Mouse (Mus musculus) kidney, adult 8-10 months (tissue): ENCODE results near the gene Wbp4.
"Not testable (repeated sequence)": the region's sequence is repeated elsewhere in the genome, so short reads cannot be mapped to it uniquely, and the experiment has no call there.

Experiments used
- DNase-seq, 2 experiments: peaks; one replicate each; pipeline ENCODE4 v3.0.0; 2022

The Wbp4 gene

GRCm38 (mm10) chr14:79506207-79506606 lies 24.9 kb upstream of the Wbp4 start:
- no peak for DNase-seq

- DNase-seq = no peak
Observed at GRCm38 (mm10) chr14:79504246-79505006, 23.1 kb upstream of the Wbp4 start.

- peak in 1 of 2 experiments; percentile 60 for DNase-seq
Observed at GRCm38 (mm10) chr14:79503371-79504075, 22.2 kb upstream of the Wbp4 start.

- DNase-seq = no peak
Observed at GRCm38 (mm10) chr14:79500756-79501155, 19.4 kb upstream of the Wbp4 start.

- DNase-seq = no peak
Observed at GRCm38 (mm10) chr14:79499326-79499725, 18.0 kb upstream of the Wbp4 start.

GRCm38 (mm10) chr14:79494349-79494748 lies 13.0 kb upstream of the Wbp4 start:
- DNase-seq = no peak

GRCm38 (mm10) chr14:79490246-79490645 lies 8.9 kb upstream of the Wbp4 start:
- DNase-seq = no peak

- peak; percentile 31 to 47 for DNase-seq
Observed at GRCm38 (mm10) chr14:79489150-79489549, 7.8 kb upstream of the Wbp4 start.

- DNase-seq = peak in 1 of 2 experiments; percentile 14
Observed at GRCm38 (mm10) chr14:79488531-79488930, 7.2 kb upstream of the Wbp4 start.

GRCm38 (mm10) chr14:79486993-79487731 lies 5.8 kb upstream of the Wbp4 start:
- DNase-seq = peak; percentile 80 to 88

GRCm38 (mm10) chr14:79486617-79486992 lies 5.3 kb upstream of the Wbp4 start:
- DNase-seq = peak in 1 of 2 experiments; percentile 19

GRCm38 (mm10) chr14:79483611-79484120 lies 2.3 kb upstream of the Wbp4 start:
- no peak for DNase-seq

- peak in 1 of 2 experiments; percentile 15 for DNase-seq
Observed at GRCm38 (mm10) chr14:79482747-79483355, 1.5 kb upstream of the Wbp4 start.

- DNase-seq = peak; percentile 47 to 52
Observed at GRCm38 (mm10) chr14:79482251-79482661, 936 bp upstream of the Wbp4 start.

- peak; percentile 94 to 96 for DNase-seq
Observed at GRCm38 (mm10) chr14:79480624-79481338, 539 bp downstream of the Wbp4 start, which contains the start of gene Elf1. Gene Elf1 (plus strand): TSS chr14:79481194.

GRCm38 (mm10) chr14:79473384-79473783 lies 7.9 kb downstream of the Wbp4 start:
- DNase-seq = no peak

- peak in 1 of 2 experiments; percentile 68 for DNase-seq
Observed at GRCm38 (mm10) chr14:79467621-79468020, 13.7 kb downstream of the Wbp4 start.

GRCm38 (mm10) chr14:79465623-79466022 lies 15.7 kb downstream of the Wbp4 start:
- DNase-seq = no peak

- no peak for DNase-seq
Observed at GRCm38 (mm10) chr14:79460988-79461387, 20.3 kb downstream of the Wbp4 start.

- DNase-seq = no peak
Observed at GRCm38 (mm10) chr14:79460401-79460800, 20.9 kb downstream of the Wbp4 start.

- not testable (repeated sequence) for DNase-seq
Observed at GRCm38 (mm10) chr14:79452591-79452934, 28.8 kb downstream of the Wbp4 start.
